8 mouse cellular contexts compared by ENCODE assay signal in genomic region chr13:23751478-23751956, GRCm38 (mm10). TPM values are rescaled to one million over a fixed set of nuclear protein-coding genes. Genes with fewer than 3 reads are reported as not detected.
DNase-seq lines count a peak whose midpoint lies in the region; ATAC-seq and TF ChIP-seq lines count a peak whose summit lies in the region.

No protein-coding gene starts in this region.

- no peaks in the 10 kb centered on the region for H3K27me3 ChIP-seq in heart, embryonic 13.5 days (replicated peaks)
- no peaks in the 10 kb centered on the region for H3K27me3 ChIP-seq in forebrain, embryonic 11.5 days (ENCODE audit: control insufficient read depth, insufficient read depth, low read length)
- H3K27me3 ChIP-seq in liver, embryonic 15.5 days = no peaks in the 10 kb centered on the region

- H3K4me1 ChIP-seq in heart, embryonic 13.5 days = peaks cover 24% of the 10 kb centered on the region
- H3K4me1 ChIP-seq in ES-E14 (ENCODE audit: control insufficient read depth in 2 of 2, insufficient read depth in 2 of 2, low read length in 2 of 2, poor library complexity in 1 of 2) = peaks cover 0 to 5% of the 10 kb centered on the region in 2 experiments; a peak in 1 of 4 replicates
- no peaks in the 10 kb centered on the region; the same call in 1 of the 2 replicates for H3K4me1 ChIP-seq in forebrain, embryonic 11.5 days (replicated peaks; ENCODE audit: control insufficient read depth, insufficient read depth, low read length)
- H3K4me1 ChIP-seq in liver, embryonic 15.5 days (replicated peaks) = peaks cover 46% of the 10 kb centered on the region

- peak overlapping the region; percentile 73 for H3K4me2 ChIP-seq in heart, embryonic 13.5 days
- peak overlapping the region; percentile 40 for H3K4me2 ChIP-seq in forebrain, embryonic 11.5 days (ENCODE audit: low read depth, low read length, severe bottlenecking)
- peak overlapping the region; percentile 66 for H3K4me2 ChIP-seq in liver, embryonic 15.5 days

- in situ Hi-C loops in ES-E14 (cut with MboI; ENCODE audit: low sequenced_read_pairs in 2 of 2, unreplicated experiment in 2 of 2) = loop anchor here in 1 of 2 experiments (25.0 kb wide), 1 partner anchor 1714 kb away; the partner anchor contains the start of genes Hist1h2ag, Hist1h2ah, Hist1h2bj and Hist1h2bk

- H3K9ac ChIP-seq in heart, embryonic 13.5 days = peak overlapping the region; percentile 85
- peak overlapping the region; percentile 84 for H3K9ac ChIP-seq in ES-E14 (ENCODE audit: insufficient read depth, low read depth, low read length, poor library complexity, severe bottlenecking)
- peak overlapping the region; percentile 72 for H3K9ac ChIP-seq in forebrain, embryonic 11.5 days (ENCODE audit: low read length)
- peak overlapping the region; percentile 63 for H3K9ac ChIP-seq in liver, embryonic 15.5 days

- intact Hi-C loops in heart, postnatal 10 days (cut with DNase I) = loop anchor here (10.0 kb wide), 1 partner anchor 1997 kb away; the partner anchor contains the start of genes Hist1h2ak, Hist1h2bn and Hist1h4k

- peak overlapping the region; percentile 52 for H3K4me3 ChIP-seq in heart, embryonic 13.5 days
- H3K4me3 ChIP-seq in ES-E14 (ENCODE audit: insufficient read depth in 1 of 2, low read depth in 1 of 2, low read length in 2 of 2, poor library complexity in 1 of 2, severe bottlenecking in 1 of 2) = peak overlapping the region; percentile 63 to 67
- peak overlapping the region; percentile 36 for H3K4me3 ChIP-seq in forebrain, embryonic 11.5 days (ENCODE audit: low read depth, low read length)
- H3K4me3 ChIP-seq in liver, embryonic 15.5 days (replicated peaks) = peak overlapping the region; percentile 51

- DNase-seq in heart, postnatal 10 days = no peak
- no peak for DNase-seq in ES-E14 (ENCODE audit: low read depth, low spot score)
- DNase-seq in forebrain, embryonic 11.5 days (ENCODE audit: low spot score) = no peak
- no peak for DNase-seq in layer of hippocampus, adult 8-10 months (ENCODE audit: low spot score in 2 of 2)
- DNase-seq in gastrocnemius, postnatal 25 days = no peak
- DNase-seq in thymus, postnatal 36 days = no peak

- WGBS in heart, embryonic 13.5 days = 2% methylated on average over 11 of the region's 11 CpGs
- under 1% methylated on average over 11 of the region's 11 CpGs for WGBS in forebrain, embryonic 11.5 days
- WGBS in liver, embryonic 15.5 days (ENCODE audit: insufficient replicate concordance) = under 1% methylated on average over 11 of the region's 11 CpGs

- H3K27ac ChIP-seq in heart, embryonic 13.5 days (replicated peaks) = peak overlapping the region; percentile 95
- H3K27ac ChIP-seq in ES-E14 (ENCODE audit: insufficient read depth, low read depth, low read length, poor library complexity, severe bottlenecking) = peak overlapping the region; percentile 94
- H3K27ac ChIP-seq in forebrain, embryonic 11.5 days (ENCODE audit: low read depth, low read length) = peak overlapping the region; percentile 97
- H3K27ac ChIP-seq in liver, embryonic 15.5 days (replicated peaks) = peak overlapping the region; percentile 99

- no peak for ATAC-seq in heart, embryonic 13.5 days (ENCODE audit: extremely low read depth, insufficient number of reproducible peaks, low FRiP score, low TSS enrichment)
- peak; percentile 31; the same call in 1 of the 2 replicates for ATAC-seq in forebrain, embryonic 11.5 days (replicated peaks; ENCODE audit: low FRiP score)
- peak; percentile 11 for ATAC-seq in liver, embryonic 15.5 days (ENCODE audit: insufficient read depth)

- H3K9me3 ChIP-seq in heart, embryonic 13.5 days = no peaks in the 10 kb centered on the region
- H3K9me3 ChIP-seq in ES-E14 (ENCODE audit: control insufficient read depth, insufficient read depth, low read depth, low read length) = no peaks in the 10 kb centered on the region
- H3K9me3 ChIP-seq in forebrain, embryonic 11.5 days (ENCODE audit: control insufficient read depth, low read length) = no peaks in the 10 kb centered on the region
- H3K9me3 ChIP-seq in liver, embryonic 15.5 days (replicated peaks) = no peaks in the 10 kb centered on the region

- H3K36me3 ChIP-seq in heart, embryonic 13.5 days = no peaks in the 10 kb centered on the region
- H3K36me3 ChIP-seq in ES-E14 (ENCODE audit: control insufficient read depth, insufficient read depth, low read length, poor library complexity, severe bottlenecking) = no peaks in the 10 kb centered on the region
- no peaks in the 10 kb centered on the region for H3K36me3 ChIP-seq in forebrain, embryonic 11.5 days (ENCODE audit: control insufficient read depth, insufficient read depth, low read length)
- no peaks in the 10 kb centered on the region for H3K36me3 ChIP-seq in liver, embryonic 15.5 days (replicated peaks)

TF ChIP-seq in ES-E14, 5 proteins besides CTCF, POLR2A, EP300 and RAD21:
- TF ChIP-seq ZC3H11A (IDR thresholded peaks at IDR 0.05; ENCODE audit: borderline replicate concordance, low read depth, low read length) (no peak), CHD2 (IDR thresholded peaks at IDR 0.05; ENCODE audit: low read depth, low read length) (no peak), MAFK (IDR thresholded peaks at IDR 0.05; ENCODE audit: insufficient read depth, low read depth, low read length) (no peak), ZNF384 (IDR thresholded peaks at IDR 0.05; ENCODE audit: low read depth, low read length) (no peak), HCFC1 (IDR thresholded peaks at IDR 0.05; ENCODE audit: borderline replicate concordance, insufficient read depth, low read length) (no peak)

RNA-seq across cellular contexts. Expression of gene Hist1h3b, which starts 0.6 kb away (rescaled TPM):
- 5.5 and 6.3 TPM in 2 replicates for polyA plus RNA-seq in heart, embryonic 13.5 days (2015; fragmentation: Nextera tagmentation; extraction: Ambion mirVana)
- total RNA-seq in heart, postnatal 10 days (2021) = 100 to 1,000 TPM; 221 to 266 TPM
- 667 and 954 TPM in 2 replicates for total RNA-seq in ES-E14 (2012; rRNA removed)
- 11.7 and 15.4 TPM in 2 replicates for polyA plus RNA-seq in forebrain, embryonic 11.5 days (2014; fragmentation: Nextera tagmentation; extraction: Ambion mirVana)
- polyA plus RNA-seq in liver, embryonic 15.5 days (2015; fragmentation: Nextera tagmentation; extraction: Ambion mirVana) = 13.6 and 15.4 TPM in 2 replicates
- total RNA-seq in layer of hippocampus, adult 8-10 months (2022) = 10 to 100 TPM in 2 of 4 experiments, 1 to 10 TPM in 2; 3.1 to 10.4 (median 8.0) TPM
- 10 to 100 TPM in 1 of 2 experiments, 1 to 10 TPM in 1; 9.6 to 17.3 TPM for total RNA-seq in gastrocnemius, postnatal 25 days (2021)

RNA-seq across cellular contexts. Expression of gene Hist1h2ab, which starts 0.6 kb away (rescaled TPM):
- polyA plus RNA-seq in heart, embryonic 13.5 days (2015; fragmentation: Nextera tagmentation; extraction: Ambion mirVana) = 20.1 and 20.3 TPM in 2 replicates
- 100 to 1,000 TPM; 166 to 169 TPM for total RNA-seq in heart, postnatal 10 days (2021)
- 2,399 and 2,956 TPM in 2 replicates for total RNA-seq in ES-E14 (2012; rRNA removed)
- 59.7 and 63.1 TPM in 2 replicates for polyA plus RNA-seq in forebrain, embryonic 11.5 days (2014; fragmentation: Nextera tagmentation; extraction: Ambion mirVana)
- 60.0 and 64.5 TPM in 2 replicates for polyA plus RNA-seq in liver, embryonic 15.5 days (2015; fragmentation: Nextera tagmentation; extraction: Ambion mirVana)
- total RNA-seq in layer of hippocampus, adult 8-10 months (2022) = 10 to 100 TPM; 18.6 to 28.1 (median 23.5) TPM
- total RNA-seq in gastrocnemius, postnatal 25 days (2021) = 10 to 100 TPM in 1 of 2 experiments, 1 to 10 TPM in 1; 9.5 to 11.0 TPM

RNA-seq across cellular contexts. Expression of gene Hist1h2bb, which starts 5.0 kb away (rescaled TPM):
- 1.6 and 2.2 TPM in 2 replicates for polyA plus RNA-seq in heart, embryonic 13.5 days (2015; fragmentation: Nextera tagmentation; extraction: Ambion mirVana)
- total RNA-seq in heart, postnatal 10 days (2021) = 100 to 1,000 TPM; 105 to 106 TPM
- total RNA-seq in ES-E14 (2012; rRNA removed) = 1,224 and 1,736 TPM in 2 replicates
- polyA plus RNA-seq in forebrain, embryonic 11.5 days (2014; fragmentation: Nextera tagmentation; extraction: Ambion mirVana) = 2.6 and 3.4 TPM in 2 replicates
- polyA plus RNA-seq in liver, embryonic 15.5 days (2015; fragmentation: Nextera tagmentation; extraction: Ambion mirVana) = 5.6 and 5.7 TPM in 2 replicates
- 10 to 100 TPM; 14.1 to 21.7 (median 16.7) TPM for total RNA-seq in layer of hippocampus, adult 8-10 months (2022)
- total RNA-seq in gastrocnemius, postnatal 25 days (2021) = 10 to 100 TPM in 1 of 2 experiments, 1 to 10 TPM in 1; 5.9 to 10.7 TPM

RNA-seq across cellular contexts. Expression of gene Hist1h4b, which starts 5.3 kb away (rescaled TPM):
- 2.3 and 2.8 TPM in 2 replicates for polyA plus RNA-seq in heart, embryonic 13.5 days (2015; fragmentation: Nextera tagmentation; extraction: Ambion mirVana)
- 100 to 1,000 TPM; 130 to 151 TPM for total RNA-seq in heart, postnatal 10 days (2021)
- total RNA-seq in ES-E14 (2012; rRNA removed) = 1,054 and 1,339 TPM in 2 replicates
- 4.7 and 5.9 TPM in 2 replicates for polyA plus RNA-seq in forebrain, embryonic 11.5 days (2014; fragmentation: Nextera tagmentation; extraction: Ambion mirVana)
- 2.7 and 4.1 TPM in 2 replicates for polyA plus RNA-seq in liver, embryonic 15.5 days (2015; fragmentation: Nextera tagmentation; extraction: Ambion mirVana)
- total RNA-seq in layer of hippocampus, adult 8-10 months (2022) = 10 to 100 TPM; 47.4 to 67.0 (median 59.9) TPM
- 10 to 100 TPM in 1 of 2 experiments, 1 to 10 TPM in 1; 8.6 to 18.2 TPM for total RNA-seq in gastrocnemius, postnatal 25 days (2021)

RNA-seq across cellular contexts. Expression of gene Hist1h3c, which starts 6.1 kb away (rescaled TPM):
- 2.7 and 3.8 TPM in 2 replicates for polyA plus RNA-seq in heart, embryonic 13.5 days (2015; fragmentation: Nextera tagmentation; extraction: Ambion mirVana)
- 100 to 1,000 TPM in 1 of 2 experiments, 10 to 100 TPM in 1; 84.0 to 101 TPM for total RNA-seq in heart, postnatal 10 days (2021)
- 970 and 1,161 TPM in 2 replicates for total RNA-seq in ES-E14 (2012; rRNA removed)
- 8.7 and 10.6 TPM in 2 replicates for polyA plus RNA-seq in forebrain, embryonic 11.5 days (2014; fragmentation: Nextera tagmentation; extraction: Ambion mirVana)
- 6.4 and 7.3 TPM in 2 replicates for polyA plus RNA-seq in liver, embryonic 15.5 days (2015; fragmentation: Nextera tagmentation; extraction: Ambion mirVana)
- 1 to 10 TPM in 3 of 4 experiments, not detected in 1; 1.7 to 3.1 (median 2.7) TPM for total RNA-seq in layer of hippocampus, adult 8-10 months (2022)
- total RNA-seq in gastrocnemius, postnatal 25 days (2021) = 1 to 10 TPM; 5.0 to 7.1 TPM

Comparison
In these comparisons a context has a peak if more than half of its experiments do, and no peak if none do; other contexts are left out.
1. RNA of gene Hist1h3b, which starts 0.6 kb away (total RNA-seq): 667 to 954 TPM in ES-E14 and 221 to 266 TPM in heart, postnatal 10 days; 9.6 to 17.3 TPM in gastrocnemius, postnatal 25 days and 3.1 to 10.4 TPM in layer of hippocampus, adult 8-10 months; every median in the first group is over 10 times any median in the second.
2. RNA of gene Hist1h2ab, which starts 0.6 kb away (total RNA-seq): 2,399 to 2,956 TPM in ES-E14; 166 to 169 TPM in heart, postnatal 10 days, 18.6 to 28.1 TPM in layer of hippocampus, adult 8-10 months and 9.5 to 11.0 TPM in gastrocnemius, postnatal 25 days; every median in the first group is over 10 times any median in the second.
3. RNA of gene Hist1h2bb, which starts 5.0 kb away (total RNA-seq): 1,224 to 1,736 TPM in ES-E14; 105 to 106 TPM in heart, postnatal 10 days, 14.1 to 21.7 TPM in layer of hippocampus, adult 8-10 months and 5.9 to 10.7 TPM in gastrocnemius, postnatal 25 days; every median in the first group is over 10 times any median in the second.
4. Peak in every context shown above with its lines, with median percentiles within 50 percentile points of each other: H3K27ac ChIP-seq, H3K4me2 ChIP-seq, H3K4me3 ChIP-seq and H3K9ac ChIP-seq.